Mouse (Mus musculus) 416B (cell line): ENCODE measurements at regions not wholly inside any gene's neighbourhood (a gene's known extent, or its start where the extent isn't known, plus 50 kb on each side); places are given as distances from the start of the nearest gene placed in this dataset.

Source experiments
- DNase-seq: peaks from one replicate; pipeline ENCODE4 v3.0.0; 2011; ENCODE audit warnings: low read depth

DNA sequence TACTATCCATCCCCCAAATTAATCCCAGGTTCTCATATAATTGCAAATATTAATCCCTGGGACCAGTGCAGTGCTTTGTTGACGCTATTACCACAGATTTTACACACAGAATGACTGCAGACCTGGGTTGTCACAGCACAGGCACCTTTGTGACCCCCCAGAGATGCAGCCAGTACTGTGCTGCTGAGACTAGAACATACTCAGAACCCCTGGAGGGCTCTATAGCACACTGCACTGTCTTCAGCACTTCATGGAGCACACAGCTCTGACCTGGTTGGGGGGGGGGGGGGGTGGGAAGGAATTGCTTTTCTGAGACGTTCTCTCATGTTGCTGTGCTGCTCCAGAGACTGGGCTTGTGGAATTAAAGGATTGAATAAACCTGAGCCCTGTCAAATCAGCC lies 154.9 kb upstream of the Gm34302 start:
- no peak for DNase-seq

- no peak for DNase-seq
These were observed 154.2 kb upstream of the Gm34302 start for GRCm38 (mm10) chr3:63637913-63638312.

DNA sequence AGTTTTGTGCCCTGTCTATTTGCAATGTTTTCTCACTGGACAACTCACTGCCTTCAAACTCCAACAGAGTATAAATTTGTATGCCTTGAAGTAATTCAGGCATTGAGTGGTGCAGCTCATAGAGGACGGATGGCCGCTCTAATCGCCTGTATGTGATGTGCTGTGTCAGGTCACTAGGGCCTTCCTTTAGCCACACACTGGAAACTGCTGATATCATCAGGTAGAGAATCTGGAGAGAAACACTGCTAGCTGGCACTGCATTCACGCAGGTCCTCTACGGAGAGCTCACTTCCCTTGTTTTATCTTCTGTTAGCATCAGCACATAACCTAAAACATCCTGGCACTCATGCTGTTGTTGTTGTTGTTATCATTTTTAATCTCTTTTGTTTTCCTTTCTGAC lies 144.0 kb upstream of the Gm34302 start:
- DNase-seq, result no peak

DNA sequence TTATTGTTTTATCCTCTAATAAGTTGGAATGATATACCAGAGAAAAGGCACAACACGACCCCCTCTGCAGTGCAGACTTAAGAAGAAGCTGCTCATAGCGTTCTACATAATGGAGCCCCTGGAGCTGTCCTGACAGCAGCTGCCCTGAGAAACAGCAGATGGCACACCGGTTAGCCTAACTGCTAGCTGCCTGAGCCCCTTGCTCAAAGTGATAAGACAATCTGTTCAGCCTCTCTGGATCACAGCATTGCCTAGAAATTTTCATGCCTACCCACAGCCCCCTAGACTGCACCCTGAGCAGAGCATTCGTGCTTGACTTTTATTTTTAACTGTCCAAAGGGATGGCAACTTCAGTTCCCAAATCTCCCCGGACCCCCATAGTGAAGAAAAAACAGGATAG lies 132.4 kb upstream of the Gm34302 start:
- DNase-seq, result no peak

DNA sequence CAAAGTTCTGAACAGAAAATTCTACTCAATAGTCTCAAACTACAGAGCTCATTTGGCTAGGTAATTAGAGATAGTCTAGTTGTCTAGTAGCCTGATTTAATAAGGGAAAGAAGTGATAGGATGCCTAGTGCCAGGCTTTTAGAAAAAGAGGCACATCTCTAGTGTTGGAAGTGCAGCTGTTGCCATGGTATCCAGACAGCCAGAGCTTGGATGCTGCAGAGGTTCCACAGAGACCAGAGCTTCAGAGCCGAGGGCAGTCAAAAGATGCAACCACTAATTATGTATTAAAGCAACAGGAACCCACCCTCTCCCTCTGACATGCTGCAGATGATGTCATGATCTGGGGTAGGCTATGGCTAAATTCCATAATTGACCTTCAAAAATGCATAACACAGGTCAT lies 130.0 kb upstream of the Gm34302 start:
- no peak for DNase-seq

GRCm38 (mm10) chr3:63612767-63613363 lies 129.2 kb upstream of the Gm34302 start:
- no peak for DNase-seq

- DNase-seq, result no peak
These were observed 126.6 kb upstream of the Gm34302 start for GRCm38 (mm10) chr3:63610113-63610919.

DNA sequence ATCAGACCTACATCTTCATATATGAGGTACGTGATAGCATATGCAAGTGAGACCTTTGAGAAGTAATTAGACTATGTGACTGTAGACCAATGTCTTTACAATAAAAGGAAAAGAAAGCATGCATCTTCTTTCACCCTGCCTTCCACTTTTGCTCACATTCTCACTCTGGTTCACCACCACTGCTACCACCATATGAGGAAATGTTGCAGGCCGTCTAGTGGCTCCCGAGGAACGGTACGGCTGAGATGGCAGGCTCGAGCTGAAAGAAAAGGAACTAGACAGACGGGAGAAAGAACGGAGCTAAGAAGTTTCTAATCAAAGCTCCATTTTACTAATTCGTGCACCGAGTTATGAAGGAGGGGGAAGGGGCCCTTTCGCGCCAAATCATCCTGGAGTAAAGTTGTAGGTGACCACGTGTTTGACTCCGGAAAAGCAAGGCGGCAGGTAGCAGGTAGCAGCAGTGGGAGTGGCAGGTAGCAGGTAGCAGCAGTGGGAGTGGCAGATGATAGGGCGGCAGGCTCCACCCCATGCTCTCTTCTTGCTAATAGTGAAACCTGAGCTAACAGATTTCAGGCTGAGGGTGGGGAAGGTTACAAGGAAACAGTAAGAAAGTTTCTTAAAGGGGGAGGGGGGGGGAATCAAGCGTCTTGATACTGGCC lies 125.9 kb upstream of the Gm34302 start:
- DNase-seq, result no peak

- DNase-seq, result no peak
These were observed 99.3 kb upstream of the Gm34302 start for GRCm38 (mm10) chr3:63582717-63583696.

DNA sequence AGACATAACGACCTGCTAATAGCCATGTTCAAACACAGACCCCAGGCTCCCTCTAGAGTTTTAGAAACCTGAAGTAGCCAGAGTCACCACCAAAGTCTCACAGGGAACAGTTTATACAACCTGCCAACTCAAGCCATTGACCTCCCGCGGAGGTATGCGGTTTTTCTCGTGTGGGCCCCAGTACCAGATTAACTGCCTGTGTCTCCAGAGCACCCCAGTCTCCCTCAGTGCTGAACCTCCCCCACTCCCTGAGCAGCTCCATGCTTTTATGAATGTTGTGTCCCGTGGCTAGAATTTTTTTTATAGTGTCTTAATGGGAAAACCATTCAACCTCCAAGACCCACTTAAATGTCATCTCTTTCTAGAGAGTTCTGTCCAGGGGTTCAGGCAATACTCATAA lies 98.5 kb upstream of the Gm34302 start:
- DNase-seq, result no peak

DNA sequence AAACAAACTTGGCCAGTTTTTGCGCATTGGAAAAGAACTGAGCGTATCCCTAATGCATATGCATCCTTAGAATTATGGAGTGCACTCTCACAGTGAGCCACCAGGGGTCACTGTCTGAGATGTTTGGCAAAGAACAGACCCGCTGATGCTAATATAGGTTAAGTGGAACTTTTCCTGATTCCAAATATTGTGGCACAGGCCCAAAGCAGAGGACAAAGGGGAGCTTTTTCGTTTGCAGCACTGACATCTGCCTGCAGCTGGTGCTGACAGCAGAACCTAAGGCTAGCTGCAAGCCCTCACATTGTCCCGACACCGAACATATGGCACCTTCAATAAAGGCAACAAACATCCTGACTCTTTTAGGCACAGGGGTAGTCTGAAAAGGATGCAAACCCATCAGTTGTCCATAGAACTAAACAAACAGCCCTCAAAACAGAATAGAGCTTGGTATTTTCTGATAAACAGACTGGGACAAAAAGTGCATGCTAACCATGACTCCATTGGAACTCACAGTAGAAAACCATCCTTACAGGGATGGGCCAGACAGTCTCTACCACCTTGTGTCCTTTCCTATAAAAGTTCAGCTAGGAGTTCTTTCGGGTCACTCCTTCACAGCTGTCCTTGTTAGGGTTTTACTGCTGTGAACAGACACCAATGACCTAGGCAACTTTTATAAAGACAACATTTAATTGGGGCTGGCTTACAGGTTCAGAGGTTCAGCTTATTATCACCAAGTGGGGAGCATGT lies 87.1 kb upstream of the Gm34302 start:
- peak; percentile 48 for DNase-seq

GRCm38 (mm10) chr3:63570082-63570481 lies 86.4 kb upstream of the Gm34302 start:
- no peak for DNase-seq

DNA sequence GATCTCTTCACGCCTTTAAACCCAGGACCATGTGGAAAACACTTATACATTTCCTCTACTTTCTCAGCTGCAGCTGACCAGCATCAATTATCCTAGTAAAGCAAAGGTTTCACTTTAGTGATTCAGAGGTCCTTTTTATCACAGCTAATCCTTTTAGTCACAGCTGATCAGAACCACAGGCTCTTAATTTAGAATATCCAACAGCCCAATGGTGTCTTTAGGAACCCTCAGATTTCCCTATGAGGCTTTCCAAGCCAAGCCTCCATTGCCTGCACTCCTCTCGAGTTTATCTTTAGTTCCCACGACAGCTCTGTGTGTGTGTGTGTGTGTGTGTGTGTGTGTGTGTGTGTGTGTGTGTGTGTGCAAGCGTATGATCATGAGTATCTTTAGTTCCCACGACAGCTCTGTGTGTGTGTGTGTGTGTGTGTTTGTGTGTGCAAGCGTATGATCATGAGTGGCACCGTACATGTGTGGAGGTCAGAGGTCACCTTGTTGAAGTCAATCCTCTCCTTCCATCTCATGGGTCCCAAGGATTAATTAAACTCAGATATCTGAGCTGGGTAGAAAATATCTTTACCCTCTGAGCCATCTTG lies 85.4 kb upstream of the Gm34302 start:
- DNase-seq, result no peak

GRCm38 (mm10) chr3:63567726-63568125 lies 84.0 kb upstream of the Gm34302 start:
- no peak for DNase-seq

DNA sequence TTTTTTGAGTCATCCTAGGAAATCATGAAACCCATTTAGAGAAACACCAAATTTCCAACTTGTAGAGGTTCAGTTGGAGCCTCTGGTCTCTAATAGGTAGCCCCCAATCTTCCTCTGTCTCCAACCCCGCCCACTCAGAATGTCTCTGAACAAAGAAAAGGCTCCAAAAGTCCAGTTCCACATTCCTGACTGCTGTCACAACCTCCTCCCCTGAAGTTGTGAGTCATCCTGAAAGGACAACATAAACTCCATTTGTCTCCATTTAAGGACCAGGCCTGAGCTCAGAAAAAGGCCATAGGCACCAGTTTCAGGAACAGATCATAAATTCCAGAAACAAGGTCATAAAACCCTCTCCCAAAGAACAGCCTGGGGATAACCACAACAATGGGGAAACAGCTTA lies 79.4 kb upstream of the Gm34302 start:
- no peak for DNase-seq

DNA sequence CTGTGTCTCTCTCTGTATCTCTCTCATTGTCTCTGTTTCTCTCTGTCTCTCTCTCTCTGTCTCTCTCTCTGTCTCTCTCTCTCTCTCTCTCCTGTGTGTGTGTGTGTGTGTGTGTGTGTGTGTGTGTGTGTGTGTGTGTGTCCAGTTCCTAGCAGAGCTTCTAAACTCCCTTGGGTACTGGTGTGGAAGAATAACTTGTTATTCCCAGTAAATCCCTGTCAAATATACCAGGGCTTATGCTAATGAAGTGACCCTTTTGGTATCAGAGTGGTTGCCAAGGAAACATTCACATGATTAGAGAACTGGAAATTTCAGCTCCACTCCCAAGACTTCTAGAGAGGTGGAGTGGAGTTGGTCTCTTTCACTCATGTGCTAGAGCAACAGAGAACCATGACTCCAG lies 78.9 kb upstream of the Gm34302 start:
- DNase-seq, result no peak

DNA sequence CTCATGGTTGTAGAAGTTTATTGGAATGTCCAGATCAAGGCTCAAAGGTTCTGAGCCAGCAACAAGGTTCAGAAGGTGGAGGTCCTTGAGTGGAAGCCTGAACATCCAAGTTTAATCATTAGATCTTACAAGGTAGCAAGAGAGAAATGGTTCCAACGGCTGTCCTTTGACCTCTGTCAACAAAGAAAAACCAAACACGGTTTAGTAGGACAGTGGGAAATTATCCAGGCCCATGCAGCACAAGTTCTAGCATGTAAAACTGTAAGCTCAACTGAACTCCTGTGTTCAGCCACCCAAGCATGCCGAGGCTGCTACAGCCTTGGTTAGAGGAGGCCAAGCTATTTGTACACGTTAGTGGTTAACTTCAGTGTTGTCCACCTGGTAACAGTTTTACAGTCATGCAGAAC lies 77.1 kb upstream of the Gm34302 start:
- DNase-seq, result no peak

DNA sequence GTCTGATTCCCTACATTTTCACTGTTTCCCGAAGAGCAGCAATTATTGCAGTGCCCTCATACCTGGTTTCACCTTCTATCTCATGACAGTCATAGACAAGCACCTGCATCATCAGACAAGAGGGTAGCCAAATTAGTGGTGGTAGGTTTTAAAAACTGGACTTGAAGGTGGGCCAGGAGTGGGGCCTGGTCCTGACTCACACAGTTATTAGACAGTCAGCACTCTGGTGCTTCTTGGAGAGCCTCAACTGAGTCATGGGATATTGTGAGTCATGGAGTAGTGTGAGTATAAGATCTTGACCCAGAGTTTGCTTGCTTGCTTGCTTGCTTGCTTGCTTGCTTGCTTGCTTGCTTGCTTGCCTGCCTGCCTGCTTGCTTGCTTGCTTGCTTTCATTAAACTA lies 73.1 kb upstream of the Gm34302 start:
- peak; percentile 39 for DNase-seq

GRCm38 (mm10) chr3:63554872-63555271 lies 71.2 kb upstream of the Gm34302 start:
- DNase-seq, result peak; percentile 68

GRCm38 (mm10) chr3:63553426-63553825 lies 69.7 kb upstream of the Gm34302 start:
- no peak for DNase-seq

GRCm38 (mm10) chr3:63551661-63552060 lies 68.0 kb upstream of the Gm34302 start:
- DNase-seq, result no peak
